Mouse (Mus musculus) hindbrain, postnatal 0 days (tissue): ENCODE measurements at regions not wholly inside any gene's neighbourhood (a gene's known extent, or its start where the extent isn't known, plus 50 kb on each side); places are given as distances from the start of the nearest gene placed in this dataset.

ENCODE experiments used
- ATAC-seq: fragments of 200-750 bp; cut with Nextera tagmentation; 2 replicates; pipeline ENCODE4 v1.8.0; 2017; ENCODE audit warnings: mild to moderate bottlenecking, moderate TSS enrichment, moderate library complexity
- DNase-seq: peaks from one replicate; pipeline ENCODE4 v3.0.0-alpha.2; 2015; ENCODE audit warnings: low spot score
- H3K27ac ChIP-seq: fragments of 300-500 bp; sonication (generic); 2 replicates; pipeline ENCODE4 v1.5.1; 2014; ENCODE audit warnings: mild to moderate bottlenecking
- H3K27me3 ChIP-seq: fragments of 300-500 bp; sonication (generic); 2 replicates; pipeline ENCODE4 v1.6.1; 2014; ENCODE audit warnings: low read length, mixed read lengths; ENCODE audit not compliant: insufficient read depth
- H3K36me3 ChIP-seq: fragments of 300-500 bp; sonication (generic); 2 replicates; pipeline ENCODE4 v1.6.1; 2014; ENCODE audit warnings: low read length, mixed read lengths; ENCODE audit not compliant: insufficient read depth
- H3K4me1 ChIP-seq: fragments of 300-500 bp; sonication (generic); 2 replicates; pipeline ENCODE4 v1.6.1; 2014; ENCODE audit warnings: antibody characterized with exemption, low read length, mixed read lengths; ENCODE audit not compliant: insufficient read depth
- H3K4me2 ChIP-seq: fragments of 300-500 bp; sonication (generic); 2 replicates; pipeline ENCODE4 v1.6.1; 2014; ENCODE audit warnings: low read depth, mild to moderate bottlenecking, low read length, moderate library complexity, mixed read lengths
- H3K4me3 ChIP-seq: fragments of 300-500 bp; sonication (generic); 2 replicates; pipeline ENCODE4 v1.5.1; 2014; ENCODE audit warnings: low read length
- H3K9ac ChIP-seq: fragments of 300-500 bp; sonication (generic); replicated peaks from 2 replicates; pipeline ENCODE4 v1.6.1; 2014; ENCODE audit warnings: mild to moderate bottlenecking, low read length, moderate library complexity, mixed read lengths
- H3K9me3 ChIP-seq: fragments of 300-500 bp; sonication (generic); 2 replicates; pipeline ENCODE4 v1.6.1; 2016; ENCODE audit warnings: low read length, mixed read lengths
- CTCF ChIP-seq: IDR thresholded peaks from 2 replicates; pipeline ENCODE4 v1.5.1; 2016; ENCODE audit warnings: antibody characterized with exemption, control low read depth, low read depth
- WGBS: fragments of 180-500 bp; shearing (Covaris S2); extraction: QIAGEN DNeasy Blood & Tissue Kit; methylation state at CpG from one replicate; pipeline ENCODE4 v1.1.7; 2014; 5-methylcytosine and 5-hydroxymethylcytosine counted together

DNA sequence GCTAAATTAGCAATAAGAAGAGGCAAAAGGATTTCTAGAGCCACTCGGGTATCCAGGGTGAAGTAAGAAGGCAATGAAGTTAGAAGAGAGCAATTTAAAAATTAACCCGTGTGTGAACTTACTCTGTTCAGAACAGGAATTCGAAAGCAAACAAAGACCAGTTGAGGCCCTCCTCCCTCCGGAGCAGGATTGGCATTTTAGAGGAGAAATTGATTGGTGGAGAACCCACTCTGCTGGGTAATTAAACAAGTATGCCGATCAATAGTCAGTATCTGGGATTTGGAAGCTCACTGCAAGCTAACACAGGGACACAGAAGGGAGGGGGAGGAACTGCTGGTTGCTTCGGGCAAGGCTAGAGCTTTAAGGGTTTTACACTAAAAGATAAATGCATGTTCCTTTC is 177.7 kb downstream of the Rnf152 start:
- DNase-seq = no peak
- H3K27ac ChIP-seq = no peak overlapping the region
- H3K9me3 ChIP-seq = no peaks in the 10 kb centered on the region
- H3K4me2 ChIP-seq = no peak overlapping the region
- 39% methylated on average over 6 of the region's 6 CpGs for WGBS
- no peaks in the 10 kb centered on the region for H3K27me3 ChIP-seq
- TF ChIP-seq CTCF = no peak
- no peaks in the 10 kb centered on the region for H3K36me3 ChIP-seq
- ATAC-seq = 0 out of 2 replicates have a peak, but pooled peaks have one; percentile 10
- H3K4me3 ChIP-seq = no peak overlapping the region
- peaks cover 3% of the 10 kb centered on the region; the same call in 1 of the 2 replicates for H3K4me1 ChIP-seq
- H3K9ac ChIP-seq = no peak overlapping the region

DNA sequence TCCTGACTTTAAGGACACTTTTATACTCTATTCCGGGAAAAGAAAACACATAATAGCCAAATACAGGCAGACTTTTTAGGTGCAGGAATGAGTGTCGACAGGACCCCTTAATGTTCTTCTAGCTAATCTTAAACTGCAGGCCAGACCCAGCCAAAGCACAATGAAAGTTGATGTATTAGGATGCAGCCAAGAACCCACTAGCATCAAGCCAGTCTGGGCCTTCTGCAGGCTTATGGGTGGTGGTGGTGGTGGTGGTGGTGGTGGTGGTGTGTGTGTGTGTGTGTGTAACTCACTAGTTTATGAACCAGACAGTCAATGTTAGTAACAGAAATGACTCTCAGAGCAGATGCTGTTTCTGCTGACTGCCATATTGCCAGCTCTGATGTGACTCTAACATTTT is 178.6 kb downstream of the Rnf152 start:
- Histone ChIP-seq H3K27ac (no peak overlapping the region), H3K27me3 (no peaks in the 10 kb centered on the region), H3K36me3 (no peaks in the 10 kb centered on the region), H3K9ac (no peak overlapping the region), H3K4me2 (no peak overlapping the region), H3K4me3 (no peak overlapping the region), H3K9me3 (no peaks in the 10 kb centered on the region), H3K4me1 (peaks cover 3% of the 10 kb centered on the region; the same call in 1 of the 2 replicates)
- 84% methylated on average over 2 of the region's 2 CpGs for WGBS
- ATAC-seq (no peak), DNase-seq (no peak)
- TF ChIP-seq CTCF = no peak

DNA sequence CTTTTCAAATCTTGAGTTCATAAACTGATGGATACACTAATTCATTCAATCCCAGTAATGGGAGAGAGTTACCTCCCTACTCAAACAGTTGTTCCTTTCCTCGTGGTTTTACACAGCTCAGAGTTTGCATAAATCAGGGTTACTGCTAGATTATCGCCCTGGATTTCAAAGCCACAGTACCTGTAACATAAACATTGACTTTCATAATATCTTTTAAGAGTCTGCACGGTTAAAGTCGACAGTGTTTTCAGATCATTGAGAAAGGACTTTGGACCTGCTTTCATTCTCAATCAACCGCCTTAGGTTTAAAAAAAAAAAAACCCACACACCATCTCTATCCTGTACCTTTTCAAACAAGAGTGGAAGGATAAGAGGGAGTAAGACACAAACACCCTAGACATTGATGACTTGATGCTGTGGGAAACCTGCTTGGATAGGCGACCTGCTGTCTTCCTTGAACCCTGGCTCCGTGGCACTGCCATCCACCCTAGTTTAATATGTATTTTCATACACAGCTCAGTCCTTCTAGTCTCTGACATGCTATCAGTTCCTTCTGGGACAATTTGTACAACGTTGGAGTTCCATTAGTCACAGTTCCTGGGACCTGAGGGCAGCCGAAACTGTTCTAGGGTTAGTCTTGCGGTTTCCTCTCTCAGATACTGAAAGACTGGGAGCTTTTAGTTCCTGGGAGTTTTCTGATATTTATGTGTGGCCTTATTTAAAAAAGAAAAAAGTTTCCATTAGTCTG is 179.3 kb downstream of the Rnf152 start:
- no peak for TF ChIP-seq CTCF
- no peak overlapping the region for H3K4me3 ChIP-seq
- no peak overlapping the region for H3K9ac ChIP-seq
- no peak for ATAC-seq
- H3K9me3 ChIP-seq = no peaks in the 10 kb centered on the region
- WGBS = 81% methylated on average over 10 of the region's 10 CpGs
- H3K4me1 ChIP-seq = peaks cover 3% of the 10 kb centered on the region; the same call in 1 of the 2 replicates
- H3K36me3 ChIP-seq = no peaks in the 10 kb centered on the region
- no peak for DNase-seq
- no peaks in the 10 kb centered on the region for H3K27me3 ChIP-seq
- H3K4me2 ChIP-seq = no peak overlapping the region
- H3K27ac ChIP-seq = no peak overlapping the region

GRCm38 (mm10) chr1:105170979-105171378 is 185.5 kb downstream of the Rnf152 start:
- WGBS = 80% methylated on average over 1 of the region's 1 CpGs
- H3K9ac ChIP-seq = no peak overlapping the region
- DNase-seq = no peak
- no peaks in the 10 kb centered on the region for H3K27me3 ChIP-seq
- H3K9me3 ChIP-seq = no peaks in the 10 kb centered on the region
- no peaks in the 10 kb centered on the region for H3K36me3 ChIP-seq
- no peak overlapping the region for H3K4me2 ChIP-seq
- H3K27ac ChIP-seq = no peak overlapping the region
- H3K4me1 ChIP-seq = no peaks in the 10 kb centered on the region
- no peak overlapping the region for H3K4me3 ChIP-seq
- TF ChIP-seq CTCF = no peak
- no peak for ATAC-seq

DNA sequence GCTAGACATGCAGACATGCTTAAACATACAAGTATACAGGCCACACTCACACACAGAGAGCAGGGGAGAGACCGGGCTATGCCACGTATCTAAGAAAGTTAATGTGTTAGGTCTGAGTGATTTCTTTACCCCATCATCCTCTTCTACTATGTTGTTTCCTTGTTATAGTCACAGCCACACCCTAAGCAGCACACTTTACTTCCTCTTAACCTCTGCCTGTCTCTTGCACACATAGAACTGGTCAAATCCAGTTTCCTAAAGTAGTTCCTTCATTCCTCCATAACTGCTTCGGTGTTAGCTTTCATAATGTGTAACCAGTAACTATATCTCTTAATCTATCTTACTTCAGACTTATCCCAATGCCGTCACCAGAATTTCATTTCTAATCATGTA is 186.4 kb downstream of the Rnf152 start:
- H3K27ac ChIP-seq = no peak overlapping the region
- no peak for ATAC-seq
- H3K4me3 ChIP-seq = no peak overlapping the region
- no peak overlapping the region for H3K9ac ChIP-seq
- H3K27me3 ChIP-seq = no peaks in the 10 kb centered on the region
- H3K4me2 ChIP-seq = no peak overlapping the region
- no peaks in the 10 kb centered on the region for H3K4me1 ChIP-seq
- DNase-seq = no peak
- H3K36me3 ChIP-seq = no peaks in the 10 kb centered on the region
- H3K9me3 ChIP-seq = no peaks in the 10 kb centered on the region
- 94% methylated on average over 4 of the region's 4 CpGs for WGBS
- no peak for TF ChIP-seq CTCF

DNA sequence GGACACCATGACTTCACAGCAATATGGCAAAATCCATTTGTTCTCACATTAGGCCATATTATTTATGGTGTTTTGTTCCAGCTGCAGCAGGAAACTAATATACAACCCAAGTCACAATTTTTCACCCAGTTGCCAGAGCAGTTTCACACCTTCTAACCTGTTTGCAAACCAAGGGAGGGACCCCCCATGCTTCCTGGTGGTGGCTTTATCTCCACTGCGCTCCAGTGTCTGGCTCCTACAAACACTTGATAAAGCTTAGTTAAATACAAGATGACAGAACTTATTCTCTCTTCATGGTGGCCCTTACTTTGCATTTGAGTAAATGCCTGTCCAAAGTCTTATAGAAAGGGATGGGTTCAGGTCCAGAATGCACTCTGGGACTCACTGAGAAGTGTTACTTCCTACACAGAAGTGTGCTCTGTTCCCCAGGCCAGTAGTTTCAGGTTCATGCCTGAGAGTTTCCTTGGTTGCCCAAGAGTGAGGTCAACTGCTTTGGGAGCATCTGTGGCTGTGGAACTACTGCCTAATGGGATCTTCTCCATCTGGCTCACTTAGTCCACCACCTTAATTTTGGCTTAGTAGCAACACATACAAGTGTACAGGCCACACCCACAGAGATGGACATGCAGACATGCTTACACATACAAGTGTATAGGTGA is 186.9 kb downstream of the Rnf152 start:
- Histone ChIP-seq H3K27ac (no peak overlapping the region), H3K36me3 (no peaks in the 10 kb centered on the region), H3K4me2 (no peak overlapping the region), H3K9me3 (no peaks in the 10 kb centered on the region), H3K9ac (no peak overlapping the region), H3K4me1 (no peaks in the 10 kb centered on the region), H3K27me3 (no peaks in the 10 kb centered on the region), H3K4me3 (no peak overlapping the region)
- ATAC-seq = no peak
- WGBS = 87% methylated on average over 1 of the region's 1 CpGs
- no peak for TF ChIP-seq CTCF
- no peak for DNase-seq

DNA sequence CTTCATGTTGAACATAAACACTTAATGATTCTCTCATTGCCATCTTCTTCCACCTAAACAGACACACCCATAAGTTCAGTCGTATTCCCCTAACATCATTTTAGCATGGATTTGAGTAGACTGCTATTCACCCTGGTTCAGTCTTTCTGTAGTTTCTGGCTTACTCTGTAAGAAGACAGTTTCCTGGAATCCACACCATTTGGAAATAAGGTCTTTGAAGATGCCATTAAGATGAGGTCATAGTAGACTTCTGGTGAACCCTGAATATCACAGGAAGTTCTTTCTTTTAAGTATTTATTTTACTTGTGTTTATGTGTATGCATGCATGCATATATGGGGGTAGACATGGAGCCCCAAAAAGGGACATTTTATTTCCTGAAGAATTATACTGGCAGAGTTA is 187.7 kb downstream of the Rnf152 start:
- 89% methylated on average over 1 of the region's 1 CpGs for WGBS
- Histone ChIP-seq H3K4me2 (no peak overlapping the region), H3K36me3 (no peaks in the 10 kb centered on the region), H3K9me3 (no peaks in the 10 kb centered on the region), H3K9ac (no peak overlapping the region), H3K4me1 (no peaks in the 10 kb centered on the region), H3K27me3 (no peaks in the 10 kb centered on the region), H3K27ac (no peak overlapping the region), H3K4me3 (no peak overlapping the region)
- DNase-seq (no peak), ATAC-seq (no peak)
- no peak for TF ChIP-seq CTCF
